Mouse (Mus musculus): ENCODE measurements around the gene Specc1.

The Specc1 gene

DNA sequence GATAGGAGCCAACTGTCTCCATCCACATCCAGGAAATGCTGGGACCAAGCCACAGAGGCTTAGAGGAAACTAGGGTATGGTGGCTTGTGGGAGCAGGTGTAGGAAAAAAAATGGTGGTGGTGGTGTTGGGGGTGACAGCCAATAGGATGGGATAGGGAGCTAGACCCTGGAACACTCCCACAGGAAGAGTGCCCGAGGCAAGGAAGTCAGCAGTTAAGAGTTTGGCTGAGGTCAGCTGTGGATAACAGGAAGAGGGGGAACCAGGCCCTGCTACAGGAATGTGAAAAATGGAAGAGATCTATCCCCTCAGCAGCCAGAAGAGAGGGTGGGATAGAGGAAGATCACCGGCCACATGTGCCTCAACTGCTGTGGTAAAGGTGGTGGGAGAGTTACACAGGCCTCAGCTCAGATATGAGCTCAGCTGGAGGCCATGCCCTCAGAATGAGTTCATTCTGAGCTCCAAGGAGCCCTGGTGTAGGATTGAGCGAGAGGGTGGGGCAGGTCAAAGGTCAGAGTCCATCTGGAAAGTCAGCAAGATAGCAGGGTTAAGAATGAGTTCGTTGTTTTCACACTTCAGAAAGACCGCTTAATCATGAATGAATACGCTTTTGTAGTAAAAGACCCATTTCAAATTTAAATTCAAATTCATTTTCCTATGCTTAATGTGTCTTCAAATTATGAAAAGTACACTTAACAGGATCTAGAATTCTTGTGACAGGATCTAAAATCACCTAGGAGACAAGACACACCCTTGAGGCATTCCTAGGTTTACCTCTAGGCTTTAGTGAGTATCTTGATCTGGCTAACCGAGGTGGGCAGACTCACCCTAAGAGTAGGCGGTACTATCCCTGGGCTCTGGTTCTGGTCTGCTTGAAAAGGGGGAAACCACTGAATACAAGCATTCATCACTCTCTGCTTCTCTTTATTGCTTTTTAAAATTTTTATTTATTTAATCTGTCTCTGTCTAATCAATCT lies 94.1 kb downstream of the Specc1 start:
- WGBS = 75% methylated on average over 8 of the region's 8 CpGs

DNA sequence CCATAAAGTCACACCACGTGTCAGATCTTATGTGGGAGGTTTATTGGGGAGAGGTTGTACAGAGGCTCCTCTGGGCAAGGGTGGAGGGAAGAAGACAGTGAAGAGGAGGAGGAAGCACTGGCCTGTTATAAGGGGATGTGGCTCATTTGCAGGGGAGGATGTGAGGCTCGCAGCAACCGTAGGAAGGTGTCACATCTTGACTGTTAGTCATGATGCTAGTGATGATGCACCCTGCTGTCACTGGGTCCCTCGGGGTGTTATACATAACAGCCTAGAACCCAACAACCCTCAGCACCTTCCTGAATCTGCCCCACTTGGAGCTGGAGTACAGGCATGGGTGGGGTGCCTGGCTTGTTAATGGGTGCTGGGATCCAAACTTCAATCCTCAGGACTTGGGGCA lies 94.9 kb downstream of the Specc1 start:
- WGBS = 49% methylated on average over 4 of the region's 4 CpGs

DNA sequence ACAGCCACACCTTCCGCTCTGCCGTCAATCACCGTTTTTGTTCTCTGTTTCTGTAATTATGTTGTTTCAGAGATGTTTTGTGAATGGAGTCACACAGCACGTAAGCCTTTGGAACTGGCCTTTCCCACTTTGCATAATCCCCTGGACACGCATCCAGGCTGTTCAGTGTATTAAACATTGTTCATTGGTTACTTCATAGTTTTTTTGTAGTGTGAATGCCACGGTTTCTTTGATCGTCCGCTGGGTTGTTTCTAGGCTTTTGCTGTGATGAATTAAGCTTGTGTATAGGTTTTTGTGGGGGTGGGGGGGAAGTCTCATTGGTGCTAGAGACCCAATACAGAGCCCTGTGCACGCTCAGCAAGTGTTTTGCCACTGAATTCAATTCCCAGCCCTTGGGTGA lies 97.4 kb downstream of the Specc1 start:
- 71% methylated on average over 9 of the region's 9 CpGs for WGBS

DNA sequence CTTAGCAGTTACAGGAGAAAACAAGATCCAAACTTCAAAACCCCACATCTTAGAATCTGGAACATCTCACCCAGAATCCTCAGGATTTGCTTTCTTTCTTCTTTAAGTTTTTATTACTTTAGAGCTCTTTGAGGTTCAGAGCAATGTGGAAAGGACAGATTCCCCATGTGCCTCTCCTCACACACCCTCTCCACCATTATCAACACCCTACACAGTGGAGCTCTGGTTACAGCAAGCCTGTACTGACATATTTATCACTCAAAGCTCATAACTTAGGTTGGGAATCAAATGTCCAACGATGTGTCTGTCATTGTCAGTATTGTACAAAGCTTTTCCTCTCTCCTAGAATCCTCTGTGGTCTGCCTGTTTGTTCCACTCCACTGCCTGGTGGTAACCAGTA lies 108.0 kb downstream of the Specc1 start:
- WGBS = 71% methylated on average over 1 of the region's 1 CpGs

DNA sequence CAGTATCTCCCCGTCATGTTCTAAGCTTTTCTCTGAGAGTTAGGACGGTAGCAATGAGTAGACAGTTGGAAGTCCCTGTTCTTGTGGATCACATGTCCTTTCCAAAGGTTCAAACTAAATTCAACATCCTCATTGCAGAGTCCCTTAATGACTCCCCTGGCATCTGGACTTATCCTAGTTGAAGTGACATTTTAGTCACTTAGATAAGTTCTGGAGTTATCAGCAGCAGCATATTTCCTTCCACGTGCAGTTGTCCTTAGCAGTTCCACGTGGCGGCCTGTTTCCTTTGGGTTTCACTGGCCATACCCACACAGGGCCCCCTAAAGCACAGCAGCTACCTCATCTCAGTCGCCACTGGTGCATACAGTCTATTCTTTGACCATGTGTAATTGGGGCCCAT lies 109.1 kb downstream of the Specc1 start:
- WGBS = 68% methylated on average over 6 of the region's 6 CpGs

DNA sequence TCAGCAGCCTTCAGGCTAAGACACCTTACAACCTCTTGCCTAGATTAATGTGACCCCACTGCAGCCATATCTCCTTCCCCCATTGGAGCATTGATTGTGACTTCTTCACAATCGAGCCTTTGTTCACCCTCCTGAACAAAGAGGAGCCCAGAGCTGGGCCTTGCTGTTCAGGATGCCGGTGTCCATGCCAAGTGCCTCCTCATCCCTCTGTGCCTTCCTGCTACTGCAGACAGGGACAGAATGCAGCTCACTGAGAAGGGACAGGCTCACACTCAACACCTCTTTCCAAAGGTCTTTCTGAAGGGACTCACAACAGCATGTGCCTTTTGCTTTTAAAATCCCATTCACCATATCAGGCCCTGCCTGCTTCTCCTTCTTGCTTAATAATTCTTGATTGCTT lies 113.0 kb downstream of the Specc1 start:
- WGBS = 45% methylated on average over 2 of the region's 2 CpGs

DNA sequence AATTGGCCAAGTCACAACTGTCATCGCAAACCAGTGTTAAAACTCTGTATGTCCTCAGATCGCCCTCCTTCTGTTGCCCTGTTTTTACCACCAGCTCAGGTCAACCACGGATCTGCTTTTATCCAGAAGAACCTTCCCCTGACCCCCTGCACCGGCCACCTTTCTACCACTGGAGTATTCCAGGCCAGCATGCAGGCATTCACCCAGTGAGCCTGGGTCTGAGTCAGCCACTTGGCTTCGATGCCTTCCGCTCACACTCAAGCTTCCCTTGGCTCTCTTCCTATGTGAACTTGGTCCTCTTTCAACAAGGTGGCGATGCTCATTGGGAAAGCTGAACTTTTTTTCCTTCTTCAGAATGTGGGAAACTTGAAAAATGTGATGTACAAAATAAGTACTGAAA lies 113.6 kb downstream of the Specc1 start:
- 66% methylated on average over 7 of the region's 7 CpGs for WGBS

DNA sequence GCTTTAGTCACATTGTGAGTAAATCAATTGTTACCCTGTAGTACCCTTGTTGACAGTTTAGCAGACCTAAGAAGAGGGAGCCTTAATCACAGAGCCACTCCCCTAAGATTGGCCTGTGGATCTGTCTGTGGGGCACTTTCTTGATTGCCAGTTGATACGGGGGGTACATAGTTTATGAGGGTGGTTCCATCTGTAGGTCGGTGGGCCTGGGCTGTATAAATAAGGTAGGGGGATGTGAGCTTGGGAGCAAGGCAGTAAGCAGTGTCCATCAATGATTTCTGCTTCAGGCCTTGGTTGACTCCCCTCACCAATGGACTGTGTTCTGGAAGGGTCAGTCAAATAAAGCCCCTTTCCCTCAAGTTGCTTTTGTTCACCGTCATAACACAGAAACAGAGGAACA lies 115.8 kb downstream of the Specc1 start:
- WGBS = 91% methylated on average over 3 of the region's 3 CpGs

DNA sequence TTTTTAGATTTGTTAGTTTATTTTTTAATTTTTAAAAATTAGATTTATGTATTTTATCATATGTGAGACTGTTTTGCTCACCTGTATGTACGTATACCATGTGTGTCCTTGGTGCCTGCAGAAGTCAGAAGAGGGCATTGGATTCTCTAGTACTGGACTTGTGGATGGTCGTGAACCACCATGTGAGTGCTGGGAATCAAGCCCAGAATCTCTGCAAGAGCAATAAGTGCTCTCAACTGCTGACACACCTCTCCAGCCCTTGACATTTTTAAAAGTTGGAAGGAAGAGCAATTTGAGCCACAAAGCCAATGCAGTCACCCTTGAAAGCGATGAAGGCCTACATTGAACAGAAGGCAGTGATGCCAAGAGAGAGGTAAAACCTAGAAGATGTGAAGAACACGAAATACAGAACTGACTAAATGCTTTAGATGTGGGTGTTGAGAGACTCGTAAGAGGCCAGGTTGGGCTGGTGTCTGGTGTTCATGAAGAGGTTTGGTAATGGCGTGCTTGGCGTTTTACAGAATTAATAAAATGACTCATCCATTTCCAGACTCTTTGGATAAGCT lies 117.1 kb downstream of the Specc1 start:
- 87% methylated on average over 7 of the region's 7 CpGs for WGBS

DNA sequence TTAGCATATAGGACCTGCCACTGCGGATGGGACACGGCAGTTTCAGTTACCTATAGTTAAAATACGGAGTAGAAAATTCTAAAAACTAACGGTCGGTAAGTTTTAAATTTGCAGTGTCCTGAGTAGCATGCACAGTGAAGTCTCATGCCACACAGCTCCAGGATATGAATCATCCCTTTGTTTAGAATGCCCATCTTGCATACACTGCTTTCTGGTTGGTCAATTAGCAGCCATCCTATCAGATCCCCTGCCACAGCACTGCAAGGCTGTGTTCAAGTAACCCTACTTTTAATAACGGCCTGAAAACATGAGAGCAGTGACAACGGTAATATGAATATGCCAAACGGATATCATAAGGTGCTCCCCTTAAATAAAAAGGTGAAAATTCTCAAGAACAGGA lies 118.0 kb downstream of the Specc1 start:
- 85% methylated on average over 8 of the region's 8 CpGs for WGBS

DNA sequence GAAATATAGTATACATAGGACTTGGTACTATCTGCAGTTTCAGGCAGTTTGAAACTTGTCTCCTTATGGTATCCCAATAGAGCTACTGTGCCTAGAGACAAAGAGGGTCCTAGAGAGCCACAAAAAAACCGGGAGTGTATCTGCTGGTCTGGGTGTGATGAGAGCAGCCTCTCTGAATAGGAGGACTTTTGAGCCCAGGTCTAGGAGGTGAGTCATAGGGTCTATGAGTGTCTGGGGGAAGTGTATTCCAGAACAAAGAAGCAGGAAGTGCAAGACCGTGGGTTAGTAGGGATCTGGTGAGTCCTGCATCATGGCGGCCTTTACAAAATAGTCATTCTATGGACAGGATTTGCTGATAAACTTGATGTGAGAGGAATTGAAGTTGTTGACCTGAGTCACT lies 118.5 kb downstream of the Specc1 start:
- WGBS = 79% methylated on average over 3 of the region's 3 CpGs

DNA sequence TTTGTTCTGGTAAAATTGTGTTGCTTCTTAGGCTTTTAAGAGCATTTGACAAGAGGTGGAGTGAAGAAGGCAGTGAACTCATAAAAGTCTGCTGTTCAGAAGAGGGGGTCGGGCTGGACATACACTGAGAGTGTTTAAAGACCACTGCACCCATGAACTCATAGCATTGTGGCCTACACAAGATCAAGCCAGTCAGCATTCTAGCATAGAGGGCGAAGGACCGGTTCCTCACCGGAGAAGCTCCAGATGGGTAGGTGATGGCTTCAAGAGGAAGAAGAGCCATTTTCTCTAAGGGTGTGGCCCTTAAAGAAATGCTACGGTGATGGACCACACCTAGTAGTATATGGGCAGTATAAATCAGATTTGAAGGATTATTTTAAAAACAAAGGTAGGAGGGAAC lies 119.0 kb downstream of the Specc1 start:
- 96% methylated on average over 5 of the region's 5 CpGs for WGBS

DNA sequence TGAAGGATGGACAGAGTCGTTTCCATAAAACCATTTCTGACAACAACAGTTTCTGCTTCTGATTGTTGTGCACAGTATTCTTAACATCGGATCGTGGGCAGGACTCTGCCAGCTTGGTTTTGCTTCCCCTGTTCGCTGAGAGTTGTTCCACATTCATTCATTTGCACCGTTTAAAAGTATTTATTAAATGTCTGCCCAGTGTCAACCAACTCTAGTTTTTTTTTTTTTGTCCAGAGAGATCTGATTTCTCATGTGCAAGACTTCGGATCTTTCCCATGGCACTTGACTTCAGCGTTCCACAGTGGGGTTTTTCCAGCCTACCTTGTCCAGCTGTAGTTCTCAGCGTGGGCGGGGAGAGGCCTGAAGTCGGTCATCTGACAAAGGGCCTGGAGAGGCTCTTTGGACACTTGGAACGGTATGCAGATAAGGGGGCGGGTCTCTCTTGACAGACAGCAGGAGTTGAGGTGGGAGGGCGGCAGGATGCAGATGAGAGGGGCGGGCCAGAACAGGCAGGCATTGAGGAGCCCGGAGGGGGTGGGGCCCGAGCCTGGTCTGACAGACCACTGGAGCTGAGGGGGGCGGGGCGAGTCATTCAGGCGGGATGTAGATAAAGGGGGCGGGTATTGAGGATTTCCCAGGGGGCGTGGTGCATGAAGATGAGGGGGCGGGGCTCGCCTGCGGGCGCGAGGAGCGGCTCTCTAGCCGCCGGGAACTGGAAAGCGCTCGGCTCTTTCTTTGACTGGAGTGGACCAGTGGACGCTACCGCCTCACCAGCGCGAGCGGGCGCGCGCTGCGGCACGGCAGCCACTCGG lies 120.0 kb downstream of the Specc1 start:
- 5% methylated on average over 40 of the region's 42 CpGs for WGBS

DNA sequence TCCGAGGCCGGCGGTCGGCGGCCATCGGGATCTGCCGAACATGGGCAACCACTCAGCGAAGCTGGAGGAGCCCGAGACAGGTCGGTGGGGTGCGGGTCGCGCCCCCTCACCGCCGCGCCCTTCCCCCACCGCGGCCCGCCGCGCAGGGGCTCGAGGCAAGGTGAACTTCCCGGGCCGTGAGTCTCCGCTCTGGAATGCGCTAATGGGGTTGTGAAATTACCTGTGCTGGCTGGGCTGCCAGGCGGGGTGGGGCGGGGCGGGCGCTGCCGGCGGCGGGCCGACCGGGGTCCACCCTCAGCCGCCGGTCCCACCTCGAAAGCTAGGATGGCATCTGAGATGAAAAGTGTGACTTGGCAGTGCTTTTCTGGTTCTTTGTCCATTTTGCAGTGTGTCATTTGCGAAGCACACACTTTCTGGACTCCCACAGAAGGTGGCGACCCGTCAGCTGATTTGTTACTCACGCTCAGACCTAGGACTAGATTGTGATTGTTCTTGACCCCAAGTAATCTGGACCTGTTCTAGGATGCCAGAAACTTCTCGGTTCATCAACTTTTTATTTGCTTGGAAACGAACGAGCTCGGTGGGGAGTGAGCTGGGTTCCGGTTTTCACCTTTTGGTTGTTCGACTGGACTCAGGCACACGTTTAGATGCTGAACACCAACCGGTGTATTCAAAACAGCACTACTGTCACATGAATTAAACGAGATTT lies 120.7 kb downstream of the Specc1 start:
- WGBS = 5% methylated on average over 51 of the region's 51 CpGs

DNA sequence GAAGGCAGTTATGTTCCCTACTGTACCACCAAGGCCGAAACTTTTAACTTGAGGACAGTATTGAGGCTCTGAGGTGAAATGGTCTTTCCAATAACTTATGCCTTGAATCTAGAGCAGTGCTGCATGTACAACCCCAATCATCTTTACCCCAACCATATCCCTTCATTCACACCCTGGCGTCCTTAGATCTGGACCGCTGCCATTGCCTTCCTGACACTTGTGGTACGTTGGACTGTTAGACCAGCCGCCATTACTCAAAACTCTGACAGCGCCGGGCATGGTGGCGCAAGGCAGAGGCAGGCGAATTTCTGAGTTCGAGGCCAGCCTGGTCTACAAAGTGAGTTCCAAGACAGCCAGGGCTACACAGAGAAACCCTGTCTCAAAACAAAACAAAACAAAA lies 121.8 kb downstream of the Specc1 start:
- WGBS = 87% methylated on average over 10 of the region's 10 CpGs

DNA sequence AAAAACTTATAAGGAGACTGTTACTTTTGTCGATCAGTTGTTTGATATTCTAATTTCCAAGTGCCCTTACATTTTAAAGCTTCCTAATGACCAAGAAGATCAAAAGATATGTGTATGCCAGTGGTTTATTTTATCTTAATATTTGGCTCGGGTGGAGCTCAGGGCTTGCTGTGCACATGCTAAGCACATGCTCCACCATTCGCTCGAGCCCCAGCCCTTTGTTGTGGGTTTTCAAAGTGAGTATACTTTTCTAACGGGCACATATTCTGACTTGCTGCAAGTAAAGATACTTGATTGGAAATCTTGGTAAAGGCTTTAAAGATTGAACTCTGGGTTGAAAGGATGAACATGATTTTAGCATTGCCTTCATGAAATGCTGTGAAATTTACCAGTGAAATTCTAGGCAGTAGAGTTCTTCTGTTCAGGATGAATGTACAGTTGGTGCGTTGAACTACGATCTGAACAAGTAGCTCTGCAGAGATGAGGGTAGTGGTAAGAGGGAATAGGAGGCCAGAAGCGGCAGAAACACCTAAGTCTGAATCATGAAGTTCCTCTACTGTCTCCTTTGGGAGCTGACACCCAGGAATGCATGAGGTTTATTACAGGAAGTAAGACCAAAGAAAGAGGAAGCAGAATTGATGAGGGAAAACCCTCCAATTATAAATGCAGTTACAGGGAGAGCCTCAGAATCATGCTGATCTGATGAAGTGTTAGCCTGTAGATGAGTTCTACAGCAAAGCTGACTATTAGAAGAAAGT lies 122.7 kb downstream of the Specc1 start:
- 77% methylated on average over 8 of the region's 8 CpGs for WGBS

DNA sequence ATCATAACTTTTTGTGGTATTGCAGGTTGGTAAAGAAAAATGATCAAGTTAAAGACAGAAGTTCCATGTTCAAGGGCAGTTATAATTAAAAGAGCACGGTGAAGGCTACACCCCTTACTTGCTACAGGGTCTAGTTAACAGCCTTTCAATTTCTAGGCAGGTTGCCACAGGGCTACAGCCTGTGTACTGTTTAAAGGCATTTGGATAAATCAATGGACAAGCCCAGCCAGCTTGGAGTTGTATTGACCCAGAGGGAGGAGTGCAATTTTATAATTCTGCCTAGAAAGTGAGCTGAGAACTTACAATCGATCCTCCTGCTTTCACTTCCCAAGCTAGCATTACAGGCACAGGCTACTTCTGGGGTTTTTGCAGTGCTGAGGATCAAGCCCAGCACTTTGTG lies 123.9 kb downstream of the Specc1 start:
- 59% methylated on average over 2 of the region's 2 CpGs for WGBS

DNA sequence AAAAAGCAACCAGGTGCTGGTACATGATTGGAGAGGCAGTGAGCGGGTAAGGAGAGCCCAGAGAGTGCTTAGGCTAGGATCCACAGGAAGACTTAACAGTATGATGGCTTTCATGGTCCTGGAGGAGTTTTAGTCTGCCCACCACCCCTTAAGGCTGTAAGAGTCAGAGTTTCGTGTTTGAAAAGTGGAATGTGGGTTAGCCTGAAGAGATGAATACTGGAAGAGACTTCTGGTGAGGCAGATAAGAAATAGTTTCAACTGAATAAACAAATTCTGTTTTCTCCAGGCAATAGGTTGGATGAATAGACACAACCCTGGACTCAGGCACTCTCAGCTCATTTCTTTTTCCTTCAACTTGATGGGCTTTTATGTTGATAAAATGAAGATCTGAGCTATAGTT lies 130.1 kb downstream of the Specc1 start:
- WGBS = 91% methylated on average over 2 of the region's 2 CpGs

DNA sequence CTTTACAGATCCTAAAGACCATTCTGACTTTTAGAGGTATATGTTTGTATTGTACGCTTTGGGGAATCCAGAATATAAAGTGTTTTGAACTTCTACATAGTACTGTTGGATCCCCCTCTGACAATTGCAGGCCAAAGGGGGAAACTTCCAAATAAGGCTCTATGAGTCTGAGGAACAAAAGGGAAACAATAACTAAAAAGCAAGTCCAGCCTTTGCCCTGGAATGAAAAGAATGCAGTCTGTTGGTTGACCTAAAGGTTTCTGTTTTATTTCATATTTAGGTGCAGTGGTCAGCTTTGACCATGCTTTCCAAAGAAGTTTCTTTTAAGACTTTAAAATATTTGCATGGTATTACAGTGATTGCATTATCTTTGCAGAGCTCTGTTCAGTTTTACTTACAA lies 130.5 kb downstream of the Specc1 start:
- 82% methylated on average over 1 of the region's 1 CpGs for WGBS

DNA sequence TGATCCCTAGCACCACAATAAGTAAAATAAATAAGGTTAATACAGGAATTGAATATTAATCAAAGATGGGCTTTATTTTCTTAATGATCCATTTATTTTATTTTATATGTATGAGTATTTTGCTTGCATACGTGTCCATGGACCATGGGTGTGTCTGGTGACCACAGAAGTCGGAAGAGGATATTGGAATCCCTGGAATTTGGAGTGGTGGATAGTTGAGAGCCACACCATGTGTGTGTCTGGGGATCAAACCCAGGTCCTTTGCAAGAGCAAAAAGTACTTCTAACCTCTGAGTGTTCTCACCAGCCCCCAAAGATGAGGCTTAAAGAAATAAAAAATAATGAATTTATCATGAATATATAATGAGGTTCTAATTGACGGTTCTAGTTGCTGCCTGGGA lies 132.1 kb downstream of the Specc1 start:
- WGBS = 92% methylated on average over 3 of the region's 3 CpGs

DNA sequence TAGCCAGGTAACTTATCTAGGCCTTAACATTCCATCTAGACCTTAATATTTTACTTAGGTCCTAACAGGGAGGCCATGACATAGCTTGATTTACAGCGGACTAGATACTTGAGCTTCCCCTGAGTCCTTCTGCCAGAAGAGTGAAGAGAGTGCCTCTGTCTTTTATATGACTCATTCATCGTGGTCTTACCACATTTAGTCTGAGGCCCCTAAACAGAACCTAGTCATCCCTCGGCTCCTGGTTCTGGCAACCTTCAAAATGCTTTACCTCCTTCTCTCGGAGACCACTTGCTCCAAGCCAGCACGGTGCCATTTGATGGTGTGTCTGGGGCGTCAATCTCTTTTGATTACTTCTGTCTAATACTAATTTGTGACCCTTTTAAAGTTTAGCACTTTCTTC lies 133.8 kb downstream of the Specc1 start:
- WGBS = 80% methylated on average over 6 of the region's 6 CpGs

All from cerebral cortex, adult 2 months (tissue).